Mouse (Mus musculus): Measurements from ENCODE around the gene Ptprm.

Ptprm gene

DNA sequence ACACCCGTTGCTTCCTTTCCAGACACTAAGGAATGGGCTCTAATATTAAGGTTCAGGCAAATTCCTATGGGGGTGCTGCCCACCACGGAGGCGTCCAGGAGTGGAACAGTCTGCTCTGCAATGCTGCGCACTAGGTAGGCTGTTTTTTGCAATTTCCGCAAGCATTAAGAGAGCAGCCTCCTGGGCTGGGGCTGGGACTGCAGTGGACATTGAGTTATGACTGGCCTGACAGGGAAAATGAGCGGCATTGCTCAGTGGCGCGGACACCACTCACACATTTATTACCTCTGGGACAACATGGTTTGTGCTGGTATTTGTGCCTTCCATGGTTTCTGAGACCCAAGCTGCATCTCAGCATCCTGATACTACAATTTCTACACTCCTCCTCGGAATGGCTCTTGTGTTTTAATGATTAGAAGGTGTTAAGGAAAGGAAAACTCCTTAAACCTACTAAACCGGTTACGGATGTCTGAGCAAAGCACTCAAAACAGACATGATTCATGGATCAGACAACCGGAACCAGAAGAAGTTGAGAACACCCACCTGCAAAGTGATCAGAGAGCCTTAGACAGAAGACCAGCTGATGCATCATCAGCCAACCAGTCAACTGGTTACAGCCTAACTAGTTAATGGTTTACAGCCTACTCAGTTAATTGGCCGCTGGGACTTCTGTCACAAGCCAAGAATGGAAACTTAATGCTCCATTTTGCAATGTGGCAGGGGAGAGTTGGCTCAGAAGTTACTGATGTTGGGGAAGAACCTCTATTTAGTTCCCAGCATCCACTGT is 76.9 kb downstream of the Ptprm start:
- DNase-seq = no peak

DNA sequence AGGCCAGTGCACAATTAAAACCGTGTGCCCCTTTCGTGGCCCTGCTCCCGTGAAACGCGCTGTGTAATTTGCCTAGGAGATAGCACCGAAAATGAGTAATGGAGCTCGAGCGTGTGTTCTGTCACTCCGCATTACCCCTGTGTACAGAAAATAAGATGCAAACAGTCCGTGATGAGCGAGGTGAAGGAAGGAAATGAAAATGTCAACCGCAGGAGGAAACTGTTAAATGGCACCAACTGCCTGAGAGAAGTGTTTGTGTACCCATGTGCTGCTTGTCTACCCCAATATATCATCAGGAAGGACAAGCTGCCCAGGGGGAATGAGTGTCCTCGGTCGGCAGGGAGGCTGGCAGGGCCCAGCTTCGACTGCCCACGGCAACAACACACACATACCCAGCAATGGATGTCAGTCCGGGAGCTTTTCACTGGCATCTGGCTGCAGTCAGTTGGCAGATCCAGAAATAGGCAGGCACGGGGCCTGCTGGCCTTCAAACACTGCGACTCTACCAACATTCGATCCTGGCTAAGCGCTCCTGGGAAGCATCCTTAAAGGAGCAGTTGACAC is 79.6 kb downstream of the Ptprm start:
- peak; percentile 40 for DNase-seq

DNA sequence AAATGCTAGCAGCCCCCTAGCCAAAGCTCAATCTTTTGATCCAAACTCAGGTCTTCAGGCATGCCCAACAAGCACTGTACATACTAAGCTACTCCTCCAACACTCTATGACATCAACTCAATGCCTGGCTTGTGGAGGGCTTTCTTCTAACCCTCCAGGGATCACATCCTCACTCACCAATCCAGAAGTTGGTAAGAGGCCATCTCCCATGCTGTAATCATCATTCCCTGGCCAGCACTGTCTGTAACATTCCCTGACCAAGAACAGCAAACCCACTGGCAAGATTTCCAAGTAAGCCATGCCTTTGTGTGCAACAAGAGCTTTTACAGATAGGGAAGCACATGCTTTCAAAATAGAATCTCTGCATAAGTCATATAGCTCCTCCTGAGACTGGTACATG is 81.3 kb downstream of the Ptprm start:
- no peak for DNase-seq

DNA sequence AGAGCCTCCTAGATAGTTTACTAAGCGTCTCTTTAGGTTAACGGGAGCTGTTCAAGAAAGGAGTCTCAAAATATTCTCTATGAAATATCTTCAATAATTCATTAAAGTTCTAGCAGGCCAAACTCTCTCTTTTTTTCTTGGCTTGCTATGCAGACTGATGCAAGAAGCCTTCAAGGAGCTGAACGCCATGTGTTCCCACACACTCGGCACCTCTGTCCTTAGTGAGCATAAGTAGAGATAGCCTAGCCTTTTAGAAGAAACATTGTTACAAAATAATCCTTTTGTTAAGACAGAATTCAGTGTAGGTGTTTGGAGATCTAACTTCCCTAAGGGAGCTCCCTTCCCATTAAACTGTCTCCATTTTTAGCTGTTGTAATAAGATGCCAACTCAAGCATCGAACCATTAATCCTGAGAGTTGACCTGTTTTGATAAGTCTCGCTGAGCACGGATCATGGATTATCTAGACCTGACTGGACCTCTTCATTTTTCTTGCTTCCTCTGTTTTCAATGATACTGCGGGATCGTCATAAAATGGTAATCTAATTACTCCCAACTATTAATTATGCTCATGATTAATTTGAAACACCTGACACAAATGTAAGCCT is 85.7 kb downstream of the Ptprm start:
- no peak for DNase-seq

DNA sequence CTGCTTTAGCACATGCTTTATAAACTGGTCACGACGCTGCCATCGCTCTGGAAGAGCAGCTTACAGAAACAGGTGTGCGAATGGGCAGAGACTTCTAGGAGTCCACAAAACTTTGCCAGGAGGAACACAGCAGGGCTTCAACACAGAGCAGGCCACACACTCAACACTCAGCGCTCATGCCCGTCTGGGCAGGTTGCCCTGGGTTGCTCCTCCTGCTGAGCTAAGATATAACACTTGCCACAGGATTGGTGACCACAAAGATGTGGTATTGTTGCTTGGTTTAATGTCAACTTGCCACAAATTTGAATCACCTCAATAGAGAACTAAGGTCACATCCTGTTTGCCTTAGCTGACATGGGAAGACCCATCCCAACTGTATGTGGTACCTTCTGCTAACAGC is 88.0 kb downstream of the Ptprm start:
- no peak for DNase-seq

DNA sequence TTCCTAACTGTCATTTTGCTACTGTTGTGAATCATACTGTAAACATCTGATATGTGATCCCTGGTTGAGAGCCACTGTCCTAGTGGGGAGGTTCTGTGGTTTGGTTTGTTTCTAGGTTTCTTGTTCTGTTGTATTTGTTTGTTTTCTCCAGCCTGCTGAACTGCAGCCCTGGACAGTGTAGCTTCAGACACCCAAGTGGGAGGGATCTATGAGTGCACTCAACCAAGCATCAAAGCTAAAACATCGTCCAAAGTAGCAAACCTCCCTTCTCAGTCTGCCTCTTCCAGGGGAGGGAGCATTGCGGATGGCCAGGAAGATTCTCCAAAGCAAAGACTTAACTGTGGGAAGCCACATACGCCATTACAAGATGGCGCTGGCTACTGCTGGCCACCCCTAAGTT is 88.7 kb downstream of the Ptprm start:
- DNase-seq = no peak

DNA sequence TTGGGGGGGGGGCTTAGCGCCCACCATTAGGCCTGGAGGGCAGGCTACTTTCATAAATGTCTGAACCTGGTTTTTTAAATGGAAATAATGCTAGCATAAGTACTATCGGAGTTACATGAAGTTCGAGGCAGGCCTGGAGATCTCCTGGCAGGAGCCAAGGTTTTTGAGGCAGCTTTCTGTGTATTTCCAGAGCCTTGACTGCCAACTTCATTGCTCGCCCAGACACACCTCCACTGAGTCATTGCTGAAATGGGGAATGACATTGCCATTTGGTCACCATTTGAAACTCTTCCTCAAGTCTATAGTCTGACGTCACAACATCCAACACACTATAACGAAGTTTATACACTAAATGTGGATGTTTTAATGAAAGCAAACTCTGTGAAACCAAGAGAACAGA is 89.5 kb downstream of the Ptprm start:
- no peak for DNase-seq

DNA sequence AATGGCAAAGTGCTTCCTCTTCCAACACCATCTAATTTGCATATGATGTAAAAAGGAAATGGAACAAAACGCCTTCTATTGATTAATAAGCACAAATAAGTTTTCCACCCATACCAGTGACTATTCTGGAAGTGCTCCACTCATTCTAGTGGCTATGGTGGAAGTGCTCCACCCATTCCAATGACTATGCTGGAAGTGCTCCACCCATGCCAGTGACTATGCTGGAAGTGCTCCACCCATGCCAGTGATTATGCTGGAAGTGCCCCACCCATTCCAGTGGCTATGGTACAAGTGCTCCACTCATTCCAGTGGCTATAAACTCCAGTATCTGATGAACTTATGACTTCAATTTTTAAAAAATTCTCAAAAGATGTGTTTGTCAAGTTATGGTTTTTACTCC is 91.2 kb downstream of the Ptprm start:
- DNase-seq = no peak

DNA sequence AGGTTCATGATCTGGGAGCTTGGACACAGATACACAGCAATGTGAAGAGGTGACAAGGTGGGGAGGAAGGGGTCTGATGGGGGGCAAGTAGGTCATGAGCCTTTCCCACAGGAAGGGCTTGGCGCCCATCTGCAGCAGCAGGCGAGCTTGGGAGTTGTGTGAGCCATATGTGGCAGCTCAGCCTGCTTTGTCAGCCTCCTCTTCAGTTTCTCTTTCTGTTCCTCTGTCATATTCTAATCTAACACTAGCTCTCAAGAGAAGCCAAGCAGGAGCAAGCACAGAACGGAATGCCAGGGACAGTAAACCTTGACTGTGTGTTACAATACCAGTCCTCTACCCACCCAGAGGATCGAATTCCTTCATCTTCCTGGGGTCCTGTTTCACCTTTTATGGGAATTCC is 94.2 kb downstream of the Ptprm start:
- DNase-seq = peak; percentile 18

DNA sequence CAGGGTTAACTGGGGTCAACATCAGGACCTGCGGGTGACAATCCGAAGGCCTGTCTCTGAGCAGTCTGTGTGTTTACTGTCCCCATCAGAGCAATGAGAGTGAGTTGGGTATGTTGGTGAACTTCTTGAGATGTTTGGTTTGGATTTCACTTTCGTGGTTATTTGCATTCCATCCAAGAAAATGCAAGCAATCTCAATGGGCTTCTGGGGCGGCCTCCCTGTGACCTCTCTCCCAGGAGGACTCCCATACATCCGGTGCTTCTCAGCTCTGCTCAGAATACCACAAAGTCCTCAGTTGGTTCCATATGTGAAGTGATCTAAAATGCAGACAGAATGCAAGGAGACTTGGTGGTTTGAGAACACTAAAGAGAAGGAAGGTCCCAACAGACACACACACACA is 96.5 kb downstream of the Ptprm start:
- DNase-seq = no peak

DNA sequence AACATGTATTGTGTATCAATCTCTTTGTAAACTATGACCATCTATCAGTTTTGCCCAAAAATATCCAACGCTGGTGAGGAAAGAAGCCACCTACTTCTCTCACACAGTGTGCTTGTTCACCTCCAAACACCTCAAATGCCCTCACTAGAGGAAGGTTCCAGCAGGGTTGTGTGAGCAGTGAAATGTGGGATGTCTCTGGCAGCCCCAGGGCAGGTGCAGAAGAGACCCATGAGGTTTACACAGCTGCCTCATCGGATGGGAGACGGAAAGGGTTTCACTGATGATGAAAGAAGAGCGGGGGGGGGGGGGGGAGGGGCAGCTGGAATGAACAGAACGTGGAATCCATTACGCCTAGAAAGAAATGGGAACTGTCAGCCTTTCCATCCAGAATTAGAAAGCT is 98.1 kb downstream of the Ptprm start:
- no peak for DNase-seq

DNA sequence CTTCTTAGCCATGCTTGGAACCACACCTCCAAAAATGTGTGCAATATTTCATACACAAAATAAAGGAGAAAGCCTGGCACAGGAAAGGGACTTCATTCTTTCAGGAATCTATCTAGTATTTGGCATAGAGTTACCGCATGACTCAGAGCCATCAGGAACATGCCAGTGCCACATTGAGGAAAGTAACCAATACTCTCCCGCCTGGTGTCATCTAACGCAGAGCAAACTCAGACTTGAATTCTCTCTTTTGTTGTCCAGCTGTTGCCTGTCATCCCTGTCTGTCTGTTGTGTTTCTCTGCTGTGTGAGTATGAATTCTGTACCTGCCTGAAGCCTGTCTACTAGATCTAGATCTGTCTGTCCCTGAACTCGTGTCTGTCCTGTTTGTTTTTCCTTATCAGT is 100.8 kb downstream of the Ptprm start:
- DNase-seq = no peak

DNA sequence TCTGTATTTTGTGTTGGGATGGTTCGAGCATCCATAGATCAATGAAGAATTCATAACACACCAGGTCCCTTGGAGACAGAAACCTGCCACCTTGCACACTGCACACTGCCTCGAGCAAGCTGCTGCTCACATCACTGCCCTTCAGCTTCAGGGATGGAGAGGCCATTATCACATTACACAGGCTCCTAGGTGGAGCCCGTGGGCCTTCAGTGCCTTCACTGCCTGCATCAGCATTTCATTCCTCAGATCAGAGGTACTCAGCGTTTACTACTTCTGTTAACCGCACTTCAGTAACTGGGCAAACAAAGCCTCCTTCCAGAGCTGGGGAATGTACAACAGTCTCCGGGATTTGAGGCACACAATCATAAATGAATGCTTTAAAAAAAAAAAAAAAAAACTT is 101.3 kb downstream of the Ptprm start:
- DNase-seq = no peak

DNA sequence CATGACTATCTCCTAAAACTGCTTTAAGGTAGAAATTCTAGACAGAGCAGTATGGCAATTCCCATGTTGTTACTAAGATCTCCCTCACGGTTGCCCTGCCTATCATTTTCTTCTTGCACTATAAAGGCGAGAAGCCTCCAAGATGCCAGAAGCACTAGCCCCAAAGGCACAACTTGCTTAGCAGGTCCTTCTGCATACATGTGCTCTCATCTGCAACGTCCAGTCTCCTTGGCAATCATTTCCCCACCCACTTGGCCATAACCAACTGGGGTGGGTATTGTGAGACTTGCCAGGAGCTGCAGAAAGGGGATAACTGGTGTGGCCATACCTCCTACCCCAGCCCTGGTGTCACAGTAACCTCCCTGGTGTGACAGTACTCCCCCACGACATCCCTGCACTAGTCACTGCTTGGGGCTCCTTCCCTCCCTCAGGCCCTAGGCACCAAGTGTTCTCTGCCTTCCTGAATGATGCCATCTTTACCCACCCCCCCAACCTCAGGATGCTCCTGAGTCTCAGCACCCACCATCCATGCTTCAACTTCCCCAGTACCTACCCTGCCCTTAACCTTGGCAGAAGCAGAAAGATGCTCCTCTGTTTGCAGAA is 108.9 kb downstream of the Ptprm start:
- DNase-seq = no peak

DNA sequence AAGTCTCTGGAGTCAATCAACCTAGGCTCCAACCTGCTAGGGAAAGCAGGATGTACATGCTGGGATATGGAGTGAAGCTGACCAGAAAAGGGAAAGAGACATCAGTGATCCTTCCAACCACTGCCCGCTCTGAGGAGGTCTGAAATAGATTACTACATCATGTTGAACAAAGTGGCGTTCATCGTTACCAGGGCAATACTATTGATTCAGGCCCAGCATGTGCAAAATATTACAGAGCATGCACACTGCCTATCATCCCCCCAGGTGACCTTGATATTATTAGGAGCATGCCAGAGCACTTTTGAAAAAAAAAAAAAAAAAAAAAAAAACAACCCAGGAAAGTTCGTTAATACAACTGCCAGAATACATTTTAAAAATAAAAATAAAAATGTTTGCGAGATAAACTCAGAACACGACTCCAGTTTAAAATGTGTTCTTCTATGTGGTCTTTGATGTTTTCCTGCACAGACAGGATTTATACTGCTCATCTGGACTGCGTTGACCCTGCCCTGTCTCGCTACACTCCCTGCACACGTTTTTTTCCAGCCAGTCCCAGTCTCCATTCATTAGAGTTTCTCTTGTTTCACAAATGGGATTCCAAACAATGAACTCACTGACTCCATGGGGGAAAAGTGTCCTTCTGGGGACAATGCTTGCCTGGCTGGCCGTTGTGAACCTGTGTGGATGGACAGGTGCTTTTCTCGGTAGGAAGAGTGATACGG is 111.3 kb downstream of the Ptprm start:
- DNase-seq = no peak

DNA sequence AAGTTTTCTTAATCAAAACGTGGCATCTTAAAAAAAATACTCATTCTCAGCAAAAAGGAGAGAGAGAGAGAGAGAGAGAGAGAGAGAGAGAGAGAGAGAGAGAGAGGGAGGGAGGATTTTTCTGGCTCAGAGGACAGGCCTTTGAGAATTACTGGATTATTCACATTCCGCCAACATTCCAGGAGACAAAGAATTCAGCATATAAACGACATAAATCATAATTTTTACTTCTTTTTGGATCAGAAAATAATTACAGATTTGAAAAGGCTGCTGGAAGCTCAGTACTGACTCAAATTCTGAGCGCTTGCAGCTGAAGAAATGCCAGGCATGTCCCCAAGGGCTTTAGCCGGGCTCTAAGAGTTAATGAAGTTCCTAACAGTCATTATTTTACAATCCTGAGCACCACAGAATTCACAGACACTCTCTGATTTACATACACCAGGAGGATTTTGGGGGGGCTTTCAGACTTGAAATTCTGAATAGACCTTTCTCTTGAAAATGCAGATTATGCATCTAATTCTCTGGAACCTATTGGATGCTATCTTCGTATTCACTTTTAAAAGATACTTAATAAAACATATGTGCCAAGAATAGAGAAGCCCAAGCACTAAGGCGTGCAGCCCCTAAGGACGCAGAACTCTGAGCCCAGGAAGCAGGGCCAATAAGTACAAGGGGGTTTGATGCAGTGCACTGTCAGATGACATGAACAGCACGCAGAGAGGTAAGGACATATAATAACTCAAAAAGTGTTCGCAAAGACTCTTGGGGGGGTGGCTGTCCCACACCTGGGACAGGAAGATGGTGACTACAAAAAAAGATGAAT is 112.1 kb downstream of the Ptprm start:
- no peak for DNase-seq

DNA sequence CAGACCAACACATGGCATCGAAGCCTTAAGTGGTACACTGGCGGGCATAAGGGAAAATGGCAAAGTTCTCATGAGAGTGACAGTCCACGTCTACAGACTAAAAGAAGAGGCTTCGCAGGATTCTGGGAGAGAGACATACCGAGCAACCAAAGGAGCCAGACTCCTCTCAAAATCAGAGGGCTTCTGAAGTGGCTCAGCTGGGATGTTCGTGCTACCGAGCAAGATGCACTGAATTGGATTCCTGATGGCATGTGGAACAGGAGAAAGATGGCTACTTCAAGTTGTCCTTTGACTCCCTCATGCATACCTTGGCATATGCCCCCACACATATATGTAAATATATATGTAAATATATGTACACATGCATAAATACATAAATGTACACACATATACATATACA is 115.4 kb downstream of the Ptprm start:
- no peak for DNase-seq

DNA sequence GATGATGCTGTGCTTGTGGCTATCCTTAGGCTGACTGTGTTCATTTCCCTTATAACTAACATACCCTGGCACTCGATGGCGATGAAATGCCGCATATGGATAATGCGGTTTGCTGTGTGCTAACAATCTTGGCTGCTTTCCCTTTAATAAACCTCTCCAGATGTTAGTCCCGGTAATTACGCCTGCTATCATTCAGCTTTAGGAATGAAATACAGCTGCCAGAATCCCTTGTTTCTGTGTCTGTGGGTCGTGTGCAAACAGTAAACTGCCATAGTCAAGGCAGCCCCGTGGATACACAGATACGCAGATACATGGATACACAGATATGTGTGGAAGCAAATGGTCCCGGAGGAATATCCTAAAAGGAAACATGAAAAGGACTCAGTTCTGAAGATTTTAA is 116.8 kb downstream of the Ptprm start:
- DNase-seq = no peak

DNA sequence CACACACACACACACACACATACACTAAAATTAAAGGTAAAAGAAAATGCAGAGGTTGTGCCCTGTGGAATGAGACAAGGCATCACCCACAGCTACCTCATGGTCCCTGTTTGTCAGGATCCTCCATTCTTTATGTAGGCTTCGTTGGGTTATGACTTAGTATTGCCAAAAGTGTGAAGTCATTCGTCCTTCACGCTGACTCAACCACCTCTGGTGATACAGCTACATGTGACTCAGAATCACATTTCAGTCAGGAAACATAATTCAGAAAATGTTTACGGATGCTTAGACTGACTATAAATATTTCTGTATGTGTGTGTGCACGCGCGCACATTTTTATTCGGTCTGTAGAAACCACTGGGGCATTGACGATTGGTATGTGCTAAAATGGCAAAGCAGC is 121.2 kb downstream of the Ptprm start:
- DNase-seq = no peak

DNA sequence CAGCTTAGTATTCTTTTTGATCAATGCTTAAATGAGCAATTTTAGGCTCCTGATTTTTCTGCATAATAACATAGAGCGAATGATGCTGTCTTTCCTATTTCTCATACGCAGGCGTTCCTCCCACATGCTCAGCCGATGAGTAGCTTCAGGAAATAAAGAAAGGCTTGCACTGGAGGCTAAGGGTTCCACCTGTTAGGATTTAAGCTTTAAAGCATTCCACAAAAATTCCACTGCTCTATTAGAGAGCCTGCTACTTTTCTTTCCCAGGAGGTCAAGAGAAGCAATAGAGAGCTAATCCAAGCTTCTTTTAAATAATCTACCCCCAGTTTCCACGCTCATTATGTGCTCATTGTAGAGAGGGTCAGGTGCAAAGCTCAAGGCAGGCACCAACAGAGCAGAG is 127.3 kb downstream of the Ptprm start:
- DNase-seq = peak; percentile 34

DNA sequence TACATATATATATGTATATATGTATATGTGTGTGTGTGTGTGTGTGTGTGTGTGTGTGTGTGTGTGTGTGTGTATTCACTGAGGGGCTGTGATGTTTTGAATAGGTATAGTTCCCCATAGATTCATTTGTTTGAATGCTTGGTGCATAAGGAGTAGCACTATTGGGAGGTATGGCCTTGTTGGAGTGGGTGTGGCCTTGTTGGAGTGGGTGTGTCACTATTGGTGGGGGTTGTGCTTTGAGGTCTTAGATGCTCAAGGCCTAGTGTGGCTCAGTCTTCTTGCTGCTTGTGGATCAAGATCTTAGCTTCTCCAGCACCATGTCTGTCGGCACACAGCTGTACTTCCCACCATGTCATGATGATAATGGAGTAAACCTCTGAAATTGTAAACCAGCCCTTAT is 138.9 kb downstream of the Ptprm start:
- DNase-seq = no peak

DNA sequence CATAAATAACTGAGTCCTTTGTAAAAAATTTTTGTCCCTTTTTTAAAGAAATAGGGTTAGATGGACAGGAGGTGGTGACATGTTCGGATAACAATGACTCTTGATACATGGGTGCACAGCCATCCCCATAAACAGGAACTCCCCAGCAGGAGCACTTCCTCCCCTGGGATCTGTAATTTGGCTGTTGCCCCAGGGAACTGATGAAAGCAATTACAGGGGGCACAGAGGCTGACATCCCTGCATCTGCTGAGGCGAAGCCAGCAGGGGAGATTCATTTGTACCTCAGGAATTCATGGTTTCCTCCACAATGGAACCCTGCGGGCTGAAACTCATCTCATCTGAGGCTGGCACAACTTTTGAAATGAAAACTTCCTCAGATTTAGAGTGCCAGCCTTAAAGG is 140.5 kb downstream of the Ptprm start:
- DNase-seq = no peak

Data from right cerebral cortex, adult 18-20 months (tissue).